Mouse (Mus musculus) testis, adult 2 months (tissue): ENCODE measurements around the gene Abcb5. TPM values are rescaled to one million over a fixed set of nuclear protein-coding genes. Genes with fewer than 3 reads are reported as not detected.

ENCODE experiments used
- H3K27ac ChIP-seq: fragments of 200-500 bp; 2 replicates; pipeline ENCODE4 v1.5.1; 2012; ENCODE audit warnings: low read depth, low read length; ENCODE audit not compliant: control insufficient read depth, insufficient read depth
- H3K27me3 ChIP-seq: fragments of 200-500 bp; 2 replicates; pipeline ENCODE4 v1.6.1; 2012; ENCODE audit warnings: mild to moderate bottlenecking, low read length, moderate library complexity; ENCODE audit not compliant: control insufficient read depth, insufficient read depth
- H3K36me3 ChIP-seq: fragments of 200-500 bp; 2 replicates; pipeline ENCODE4 v1.6.1; 2012; ENCODE audit warnings: mild to moderate bottlenecking, low read length; ENCODE audit not compliant: control insufficient read depth, insufficient read depth
- H3K4me1 ChIP-seq: fragments of 200-500 bp; 2 replicates; pipeline ENCODE4 v1.6.1; 2012; ENCODE audit warnings: low read length; ENCODE audit not compliant: control insufficient read depth, insufficient read depth
- H3K4me3 ChIP-seq: fragments of 200-500 bp; 2 replicates; pipeline ENCODE4 v1.5.1; 2012; ENCODE audit warnings: low read depth, mild to moderate bottlenecking, low read length, moderate library complexity, mixed read lengths; ENCODE audit not compliant: control insufficient read depth
- CTCF ChIP-seq: fragments of 200-500 bp; IDR thresholded peaks from 2 replicates; pipeline ENCODE4 v1.5.1; 2012; ENCODE audit warnings: low read depth, mild to moderate bottlenecking, inconsistent platforms, low read length, moderate library complexity; ENCODE audit not compliant: control insufficient read depth, insufficient read depth, insufficient replicate concordance
- POLR2A ChIP-seq: fragments of 200-500 bp; IDR thresholded peaks from 2 replicates; pipeline ENCODE4 v1.6.1; 2012; ENCODE audit warnings: low read depth, mild to moderate bottlenecking, inconsistent platforms, low read length, moderate library complexity; ENCODE audit not compliant: control insufficient read depth
- polyA plus RNA-seq: library from polyadenylated mRNA; depleted of rRNA; stranded (reverse); fragments of >200 nt; gene quantifications from 2 replicates; pipeline ENCODE4 v1.2.3, GENCODE M21; 2012

Abcb5 gene
- polyA plus RNA-seq, 1 experiment, result 0.05 TPM

DNA sequence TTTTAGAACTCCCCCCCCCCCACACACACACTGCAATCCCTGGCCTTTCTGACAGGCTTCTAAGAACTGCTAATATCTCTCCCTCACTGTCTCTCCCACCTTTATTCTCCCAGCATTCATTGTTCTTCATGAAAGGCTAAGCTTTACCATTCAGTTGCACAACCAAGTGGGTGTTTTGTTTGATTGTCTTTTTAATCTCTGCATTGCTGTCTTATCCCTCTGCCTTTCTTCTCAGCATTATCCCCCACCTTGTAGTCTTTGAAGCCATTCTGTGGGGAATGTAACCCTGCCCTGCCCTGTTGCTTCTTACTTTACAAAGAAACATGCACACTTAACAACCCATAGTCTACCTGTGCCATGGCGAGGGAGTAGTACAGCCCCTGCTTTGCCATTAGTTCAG is 48.5 kb downstream of the Abcb5 start:
- no peak overlapping the region for H3K27ac ChIP-seq
- no peak overlapping the region for H3K4me3 ChIP-seq
- TF ChIP-seq CTCF, result no peak
- TF ChIP-seq POLR2A, result no peak
- no peaks in the 10 kb centered on the region for H3K27me3 ChIP-seq
- no peaks in the 10 kb centered on the region for H3K36me3 ChIP-seq
- H3K4me1 ChIP-seq, result no peaks in the 10 kb centered on the region

DNA sequence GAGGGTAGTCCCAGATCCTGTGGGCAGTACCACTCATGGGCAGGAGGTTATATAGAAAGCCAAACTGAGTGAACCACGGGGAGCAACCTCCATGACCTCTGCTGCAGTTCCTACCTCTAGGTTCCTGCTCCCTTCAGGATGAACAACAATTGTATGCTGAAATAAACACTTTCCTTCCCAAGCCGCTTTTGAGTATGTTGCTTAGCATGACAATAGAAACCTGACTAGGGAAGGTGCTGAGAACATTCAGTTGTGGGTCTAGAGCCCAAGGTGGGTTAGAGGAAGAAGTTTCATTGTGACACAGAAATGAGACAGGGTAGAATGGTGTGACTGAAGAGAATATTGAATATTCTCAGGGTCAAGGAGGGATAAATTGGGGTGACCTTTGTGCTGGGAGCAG is 55.9 kb downstream of the Abcb5 start:
- Histone ChIP-seq H3K27me3 (no peaks in the 10 kb centered on the region), H3K27ac (no peak overlapping the region)
- TF ChIP-seq POLR2A, result no peak
- TF ChIP-seq CTCF, result no peak

DNA sequence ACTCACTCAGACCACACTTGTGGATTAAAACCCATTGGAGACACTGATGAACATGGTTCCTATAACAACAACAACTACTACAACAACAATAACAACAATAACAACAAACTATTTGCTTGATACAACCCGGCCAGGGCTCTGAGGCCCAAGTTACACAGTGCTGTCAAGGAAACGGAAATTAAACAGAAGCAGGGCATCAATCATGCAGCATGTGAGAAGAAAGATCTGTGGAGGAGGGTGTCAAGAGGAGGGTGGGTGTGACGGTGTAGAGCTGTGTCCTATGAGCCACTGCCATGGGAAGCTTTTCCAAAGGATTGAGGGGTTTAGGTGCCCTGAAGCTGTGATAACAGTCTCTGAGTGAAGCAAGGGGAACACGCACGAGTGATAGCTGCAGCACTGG is 64.0 kb downstream of the Abcb5 start:
- TF ChIP-seq CTCF (no peak), POLR2A (no peak)
- Histone ChIP-seq H3K4me1 (no peaks in the 10 kb centered on the region), H3K27ac (no peak overlapping the region), H3K36me3 (no peaks in the 10 kb centered on the region), H3K4me3 (no peak overlapping the region), H3K27me3 (no peaks in the 10 kb centered on the region)

More for the DNA sequence above, 55.9 kb downstream of the Abcb5 start:
- Histone ChIP-seq H3K36me3 (no peaks in the 10 kb centered on the region), H3K4me3 (no peak overlapping the region), H3K4me1 (no peaks in the 10 kb centered on the region)

DNA sequence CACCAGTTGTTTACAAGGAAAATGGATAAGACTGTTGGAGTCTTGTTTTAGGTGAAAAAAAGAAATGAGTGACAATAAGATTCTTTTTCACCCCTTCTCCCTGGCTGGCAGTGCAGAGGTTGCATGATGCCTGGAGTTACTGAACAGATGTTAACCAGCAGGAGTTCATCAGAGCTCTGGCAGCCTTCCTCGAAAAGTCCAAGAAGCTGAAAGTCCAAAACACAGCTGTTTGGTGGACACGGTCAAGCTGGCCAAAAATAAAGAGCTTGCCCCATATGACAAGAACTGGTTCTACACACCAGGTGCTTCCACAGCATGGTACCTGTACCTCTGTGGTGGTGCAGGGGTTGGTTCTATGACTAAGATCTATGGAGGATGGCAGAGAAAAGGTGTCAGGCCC is 78.3 kb downstream of the Abcb5 start:
- TF ChIP-seq POLR2A (no peak), CTCF (no peak)

DNA sequence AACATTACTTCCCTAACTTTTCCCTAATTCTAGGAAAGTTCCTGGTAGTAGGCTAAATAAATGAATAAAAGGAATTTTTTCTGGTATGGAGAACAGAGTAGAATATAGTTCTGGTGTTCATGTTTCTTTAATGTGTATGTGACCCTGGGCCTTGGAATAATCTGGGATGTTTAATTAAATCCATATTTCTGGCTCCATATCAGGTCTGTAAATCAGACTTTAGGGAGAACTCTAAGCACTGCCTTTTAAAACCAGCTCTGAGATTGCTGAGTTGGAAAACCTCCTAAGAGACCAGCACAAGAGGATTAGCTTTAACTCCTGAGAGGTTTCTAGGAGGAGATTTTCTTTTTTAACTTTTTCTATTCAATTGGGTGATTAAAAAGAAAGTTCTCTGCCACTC is 83.4 kb downstream of the Abcb5 start:
- TF ChIP-seq CTCF, result no peak
- TF ChIP-seq POLR2A, result no peak
- Histone ChIP-seq H3K27me3 (no peaks in the 10 kb centered on the region), H3K27ac (no peak overlapping the region), H3K4me3 (no peak overlapping the region), H3K36me3 (no peaks in the 10 kb centered on the region), H3K4me1 (no peaks in the 10 kb centered on the region)

More for the DNA sequence above, 78.3 kb downstream of the Abcb5 start:
- no peak overlapping the region for H3K4me3 ChIP-seq
- H3K4me1 ChIP-seq, result no peaks in the 10 kb centered on the region
- no peaks in the 10 kb centered on the region for H3K36me3 ChIP-seq
- H3K27ac ChIP-seq, result no peak overlapping the region
- H3K27me3 ChIP-seq, result no peaks in the 10 kb centered on the region

DNA sequence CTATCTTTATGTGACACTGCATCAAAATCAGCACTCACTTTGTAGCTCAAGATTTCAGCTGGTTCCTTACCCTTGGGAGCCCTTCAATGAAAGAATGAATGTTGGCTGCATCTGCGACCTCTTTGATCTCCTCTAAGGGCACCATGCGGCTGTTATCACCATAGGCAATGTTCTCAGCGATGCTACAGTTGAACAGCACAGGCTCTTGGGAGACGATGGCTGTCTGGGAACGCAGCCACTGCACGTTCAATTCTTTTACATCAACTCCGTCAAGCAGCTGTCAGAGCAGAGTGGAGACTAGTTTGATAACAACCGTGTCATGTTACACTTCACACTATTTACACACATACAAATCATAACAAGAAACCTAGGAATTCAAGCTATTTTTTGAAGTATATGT is 93.5 kb downstream of the Abcb5 start:
- Histone ChIP-seq H3K27ac (no peak overlapping the region), H3K36me3 (no peaks in the 10 kb centered on the region), H3K4me1 (no peaks in the 10 kb centered on the region; the same call in 1 of the 2 replicates), H3K4me3 (no peak overlapping the region), H3K27me3 (no peaks in the 10 kb centered on the region)
- TF ChIP-seq CTCF (no peak), POLR2A (no peak)

DNA sequence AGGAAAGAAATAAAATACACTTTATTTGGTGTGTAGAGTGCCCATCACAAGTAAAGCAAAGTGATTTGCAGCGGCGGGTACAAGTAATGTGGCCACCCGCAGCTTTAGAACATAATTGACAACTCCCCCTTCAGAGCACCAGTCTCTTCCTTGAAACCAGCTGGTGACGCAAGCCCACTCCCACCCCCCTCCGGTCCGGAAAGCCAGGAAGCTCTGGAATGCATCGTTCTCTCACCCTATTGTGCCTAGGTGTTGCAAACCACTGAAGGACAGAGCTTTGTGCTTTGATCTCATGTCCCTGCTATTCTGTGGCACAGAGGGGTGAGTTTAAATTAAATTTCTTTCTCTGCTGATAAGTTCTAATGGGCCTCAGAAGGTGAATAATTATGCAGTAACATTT is 110.1 kb downstream of the Abcb5 start:
- no peak overlapping the region for H3K4me3 ChIP-seq
- TF ChIP-seq POLR2A (no peak), CTCF (no peak)
- no peak overlapping the region for H3K27ac ChIP-seq
- H3K27me3 ChIP-seq, result peaks cover 2% of the 10 kb centered on the region
- peaks cover 7% of the 10 kb centered on the region for H3K4me1 ChIP-seq
- H3K36me3 ChIP-seq, result no peaks in the 10 kb centered on the region

DNA sequence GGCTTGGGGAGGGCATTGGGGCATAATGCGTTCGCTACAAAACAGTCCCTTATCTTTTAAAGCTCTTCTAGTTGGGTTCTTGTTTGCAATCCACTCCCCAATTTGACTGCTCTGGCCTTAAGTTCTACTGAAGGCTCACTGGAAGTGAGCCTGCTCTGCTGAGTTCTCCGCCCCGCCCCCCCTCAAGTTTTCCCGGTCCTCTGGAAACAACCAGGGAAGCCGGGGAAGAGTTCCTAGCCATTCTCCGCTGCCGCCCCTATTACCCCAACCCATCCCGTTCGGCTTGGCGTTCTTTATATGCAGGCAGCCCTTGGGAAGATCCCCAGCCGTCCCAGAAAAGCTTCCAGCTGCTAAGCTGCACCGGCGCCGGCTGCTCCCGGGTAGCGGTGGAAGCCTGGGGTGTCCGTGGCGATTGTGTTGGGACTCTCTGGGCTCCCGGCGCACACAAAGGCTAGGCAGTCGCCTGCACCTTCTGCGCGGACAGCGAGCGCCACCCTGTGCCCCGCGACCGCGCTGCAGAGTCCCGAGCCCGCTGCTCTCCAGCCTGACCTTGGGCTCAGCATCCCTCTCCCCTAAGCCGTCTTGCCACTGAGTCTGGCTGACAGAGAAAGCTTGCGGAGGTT is 111.3 kb downstream of the Abcb5 start:
- Histone ChIP-seq H3K27ac (no peak overlapping the region), H3K4me1 (peaks cover 7% of the 10 kb centered on the region), H3K4me3 (peak overlapping the region; percentile 35; the same call in 1 of the 2 replicates), H3K36me3 (no peaks in the 10 kb centered on the region), H3K27me3 (peaks cover 2% of the 10 kb centered on the region)
- TF ChIP-seq POLR2A, result no peak
- TF ChIP-seq CTCF, result peak; percentile 46; the same call in 1 of the 2 replicates
